Mouse (Mus musculus) CH12.LX (cell line): ENCODE measurements at regions not wholly inside any gene's neighbourhood (a gene's known extent, or its start where the extent isn't known, plus 50 kb on each side); places are given as distances from the start of the nearest gene placed in this dataset.

Experiments used
- DNase-seq: peaks from one replicate; pipeline ENCODE4 v3.0.0-alpha.2; 2013; ENCODE audit errors: extremely low read depth
- H3K27ac ChIP-seq: 2 replicates; pipeline ENCODE4 v1.5.1; 2012; ENCODE audit warnings: low read depth, mild to moderate bottlenecking, control low read depth, moderate library complexity; ENCODE audit not compliant: insufficient read depth
- H3K27me3 ChIP-seq: replicated peaks from 2 replicates; pipeline ENCODE3; 2012; ENCODE audit warnings: inconsistent platforms
- H3K36me3 ChIP-seq, 2 experiments: replicated peaks in 1 of 2; 2 replicates each; pipeline versions ENCODE3 to v1.6.1; 2012; ENCODE audit warnings: inconsistent platforms in 1 of 2, low read length in 1 of 2, mild to moderate bottlenecking in 1 of 2, mixed read lengths in 1 of 2, moderate library complexity in 1 of 2; ENCODE audit not compliant: control insufficient read depth in 1 of 2, insufficient read depth in 1 of 2
- H3K4me1 ChIP-seq, 2 experiments: 2 replicates each; pipeline ENCODE4 v1.6.1; 2012; ENCODE audit warnings: inconsistent platforms in 1 of 2, moderate library complexity in 1 of 2; ENCODE audit not compliant: insufficient read depth in 2 of 2, control insufficient read depth in 1 of 2
- H3K4me2 ChIP-seq: 2 replicates; pipeline ENCODE4 v1.6.1; 2012; ENCODE audit warnings: low read depth, mild to moderate bottlenecking, control low read depth; ENCODE audit not compliant: poor library complexity, insufficient read depth, severe bottlenecking
- H3K4me3 ChIP-seq, 3 experiments: fragments of 150-350 bp in 1 of 3; sonication (generic) in 1 of 3; replicated peaks in 1 of 3; 2 replicates each; pipeline versions ENCODE3 to v1.5.1; 2011 to 2012; ENCODE audit warnings: low read depth in 2 of 3, low read length in 2 of 3, mild to moderate bottlenecking in 2 of 3, moderate library complexity in 2 of 3, control low read depth in 1 of 3, improper control_type of control experiment in 1 of 3, inconsistent platforms in 1 of 3, mixed read lengths in 1 of 3; ENCODE audit not compliant: poor library complexity in 1 of 3
- H3K79me2 ChIP-seq: replicated peaks from 2 replicates; pipeline ENCODE4 v1.6.1; 2012; ENCODE audit warnings: mild to moderate bottlenecking, moderate library complexity; ENCODE audit not compliant: control insufficient read depth, poor library complexity, insufficient read depth, severe bottlenecking; ENCODE audit errors: extremely low read depth
- H3K9ac ChIP-seq: 2 replicates; pipeline ENCODE4 v1.6.1; 2012; ENCODE audit warnings: low read depth, mild to moderate bottlenecking, control low read depth, moderate library complexity; ENCODE audit not compliant: insufficient read depth
- H3K9me3 ChIP-seq: replicated peaks from 2 replicates; pipeline ENCODE3; 2012; ENCODE audit warnings: low read length, inconsistent platforms, mixed read lengths
- BHLHE40 ChIP-seq: IDR thresholded peaks from 2 replicates; pipeline ENCODE4 v1.6.1; 2011; ENCODE audit warnings: mild to moderate bottlenecking, low read depth, low read length, improper control_type of control experiment
- CHD2 ChIP-seq: IDR thresholded peaks from 2 replicates; pipeline ENCODE4 v1.6.1; 2011; ENCODE audit warnings: low read length, improper control_type of control experiment
- CTCF ChIP-seq, 2 experiments: IDR thresholded peaks in 1 of 2; conservative IDR thresholded peaks in 1 of 2; 2 replicates each; pipeline ENCODE4 v1.5.1; 2011 to 2012; ENCODE audit warnings: low read depth in 2 of 2, low read length in 2 of 2, improper control_type of control experiment in 1 of 2, inconsistent platforms in 1 of 2, mild to moderate bottlenecking in 1 of 2, moderate library complexity in 1 of 2
- E2F4 ChIP-seq: IDR thresholded peaks from 2 replicates; pipeline ENCODE4 v1.6.1; 2011; ENCODE audit warnings: low read depth, low read length, improper control_type of control experiment; ENCODE audit not compliant: insufficient replicate concordance
- ELF1 ChIP-seq: IDR thresholded peaks from 2 replicates; pipeline ENCODE4 v1.6.1; 2014; ENCODE audit warnings: low read depth, mild to moderate bottlenecking, inconsistent platforms, low read length, improper control_type of control experiment
- EP300 ChIP-seq: IDR thresholded peaks from 2 replicates; pipeline ENCODE4 v1.6.1; 2011; ENCODE audit warnings: low read length, improper control_type of control experiment
- IRF4 ChIP-seq: IDR thresholded peaks from 2 replicates; pipeline ENCODE4 v1.6.1; 2014; ENCODE audit warnings: low read depth, mild to moderate bottlenecking, inconsistent platforms, low read length, improper control_type of control experiment
- MAX ChIP-seq: IDR thresholded peaks from 2 replicates; pipeline ENCODE4 v1.6.1; 2011; ENCODE audit warnings: low read length, improper control_type of control experiment
- MAZ ChIP-seq: IDR thresholded peaks from 2 replicates; pipeline ENCODE4 v1.6.1; 2012; ENCODE audit warnings: low read depth, mild to moderate bottlenecking, inconsistent platforms, low read length, improper control_type of control experiment, moderate library complexity
- MEF2A ChIP-seq: IDR thresholded peaks from 2 replicates; pipeline ENCODE4 v1.6.1; 2014; ENCODE audit warnings: low read depth, mild to moderate bottlenecking, inconsistent platforms, low read length, improper control_type of control experiment, borderline replicate concordance
- MXI1 ChIP-seq: IDR thresholded peaks from 2 replicates; pipeline ENCODE4 v1.6.1; 2011; ENCODE audit warnings: mild to moderate bottlenecking, low read depth, low read length, improper control_type of control experiment
- MYC ChIP-seq: IDR thresholded peaks from 2 replicates; pipeline ENCODE4 v1.6.1; 2011; ENCODE audit warnings: low read depth, mild to moderate bottlenecking, improper control_type of control experiment, low read length
- PAX5 ChIP-seq: IDR thresholded peaks from 2 replicates; pipeline ENCODE4 v1.6.1; 2012; ENCODE audit warnings: low read length, inconsistent platforms, mixed read lengths
- POLR2A ChIP-seq: IDR thresholded peaks from 2 replicates; pipeline ENCODE4 v1.6.1; 2011; ENCODE audit warnings: low read depth, mild to moderate bottlenecking, improper control_type of control experiment, low read length
- RCOR1 ChIP-seq: conservative IDR thresholded peaks from 2 replicates; pipeline ENCODE4 v1.6.1; 2012; ENCODE audit warnings: low read depth, mild to moderate bottlenecking, inconsistent platforms, low read length, improper control_type of control experiment
- TBP ChIP-seq: conservative IDR thresholded peaks from 2 replicates; pipeline ENCODE4 v1.6.1; 2011; ENCODE audit warnings: low read depth, low read length, improper control_type of control experiment
- USF1 ChIP-seq: IDR thresholded peaks from 2 replicates; pipeline ENCODE4 v1.6.1; 2014; ENCODE audit warnings: low read depth, mild to moderate bottlenecking, inconsistent platforms, low read length, improper control_type of control experiment
- ZKSCAN1 ChIP-seq: IDR thresholded peaks from 2 replicates; pipeline ENCODE4 v1.6.1; 2012; ENCODE audit warnings: low read depth, inconsistent platforms, low read length, improper control_type of control experiment, borderline replicate concordance
- ZNF384 ChIP-seq: IDR thresholded peaks from 2 replicates; pipeline ENCODE4 v1.6.1; 2012; ENCODE audit warnings: low read depth, low read length, improper control_type of control experiment, inconsistent platforms
- dilution Hi-C: fragments of 300-500 bp; cut with MboI; formaldehyde crosslinking; loops from 2 replicates; pipeline ENCODE4 v1.14.3; 2020; ENCODE audit warnings: low sequenced_read_pairs; ENCODE audit not compliant: extremely low pct_unique_long_range_greater_than_20kb, extremely low pct_ligation_motif_present
- in situ Hi-C: fragments of 300-500 bp; cut with MboI; formaldehyde crosslinking; loops from 3 replicates; pipeline ENCODE4 v1.14.3; 2019; ENCODE audit warnings: low sequenced_read_pairs, low pct_ligation_motif_present, low pct_unique_long_range_greater_than_20kb, mixed read lengths

- Histone ChIP-seq H3K36me3 (no peaks in the 10 kb centered on the region), H3K27ac (no peak overlapping the region), H3K4me3 (no peak overlapping the region), H3K79me2 (no peaks in the 10 kb centered on the region), H3K4me2 (no peak overlapping the region), H3K4me1 (peaks cover 4 to 33% of the 10 kb centered on the region in 2 experiments; a peak in 3 of 4 replicates), H3K9me3 (no peaks in the 10 kb centered on the region), H3K9ac (no peak overlapping the region), H3K27me3 (no peaks in the 10 kb centered on the region)
- no peak for DNase-seq
- in situ Hi-C loops (no loop called here), dilution Hi-C loops (no loop called here)
- TF ChIP-seq MEF2A (no peak), ELF1 (no peak), TBP (no peak), EP300 (no peak), ZKSCAN1 (no peak), E2F4 (no peak), RCOR1 (no peak), MAZ (no peak), BHLHE40 (no peak), CTCF (conservative IDR thresholded peaks at IDR 0.05 in 1 of 2, IDR thresholded peaks at IDR 0.05 in 1 of 2; ENCODE audit: low read depth in 2 of 2, low read length in 2 of 2) (no peak), MAX (no peak)
Observed at GRCm38 (mm10) chr13:3746524-3746923, 57.6 kb downstream of the Calml3 start.

- no peak overlapping the region for H3K4me3 ChIP-seq
- no peak overlapping the region for H3K9ac ChIP-seq
- no peak overlapping the region for H3K4me2 ChIP-seq
- no peak overlapping the region for H3K27ac ChIP-seq
- dilution Hi-C loops, result no loop called here
- no peak for DNase-seq
- no peaks in the 10 kb centered on the region for H3K27me3 ChIP-seq
- H3K4me1 ChIP-seq, result peaks cover 4 to 32% of the 10 kb centered on the region in 2 experiments; a peak in 3 of 4 replicates
- no peaks in the 10 kb centered on the region for H3K9me3 ChIP-seq
- no peaks in the 10 kb centered on the region for H3K79me2 ChIP-seq
- in situ Hi-C loops, result no loop called here
- no peaks in the 10 kb centered on the region for H3K36me3 ChIP-seq
- TF ChIP-seq POLR2A (no peak), USF1 (no peak), ZNF384 (no peak), ZKSCAN1 (no peak), MYC (no peak), EP300 (no peak), MXI1 (no peak), PAX5 (no peak), IRF4 (no peak), BHLHE40 (no peak), ELF1 (no peak), MAZ (no peak), E2F4 (no peak), CHD2 (no peak)
Observed at GRCm38 (mm10) chr13:3744870-3745269, 59.2 kb downstream of the Calml3 start.
